Mouse (Mus musculus) CH12.LX (cell line): ENCODE measurements around the gene Chd1l. TPM values are rescaled to one million over a fixed set of nuclear protein-coding genes. Genes with fewer than 3 reads are reported as not detected.

Experiments
- DNase-seq: peaks from one replicate; pipeline ENCODE4 v3.0.0-alpha.2; 2013; ENCODE audit errors: extremely low read depth
- H3K27ac ChIP-seq: 2 replicates; pipeline ENCODE4 v1.5.1; 2012; ENCODE audit warnings: low read depth, mild to moderate bottlenecking, control low read depth, moderate library complexity; ENCODE audit not compliant: insufficient read depth
- H3K27me3 ChIP-seq: replicated peaks from 2 replicates; pipeline ENCODE3; 2012; ENCODE audit warnings: inconsistent platforms
- H3K36me3 ChIP-seq, 2 experiments: replicated peaks in 1 of 2; 2 replicates each; pipeline versions ENCODE3 to v1.6.1; 2012; ENCODE audit warnings: inconsistent platforms in 1 of 2, low read length in 1 of 2, mild to moderate bottlenecking in 1 of 2, mixed read lengths in 1 of 2, moderate library complexity in 1 of 2; ENCODE audit not compliant: control insufficient read depth in 1 of 2, insufficient read depth in 1 of 2
- H3K4me1 ChIP-seq, 2 experiments: 2 replicates each; pipeline ENCODE4 v1.6.1; 2012; ENCODE audit warnings: inconsistent platforms in 1 of 2, moderate library complexity in 1 of 2; ENCODE audit not compliant: insufficient read depth in 2 of 2, control insufficient read depth in 1 of 2
- H3K4me2 ChIP-seq: 2 replicates; pipeline ENCODE4 v1.6.1; 2012; ENCODE audit warnings: low read depth, mild to moderate bottlenecking, control low read depth; ENCODE audit not compliant: poor library complexity, insufficient read depth, severe bottlenecking
- H3K4me3 ChIP-seq, 3 experiments: fragments of 150-350 bp in 1 of 3; sonication (generic) in 1 of 3; replicated peaks in 1 of 3; 2 replicates each; pipeline versions ENCODE3 to v1.5.1; 2011 to 2012; ENCODE audit warnings: low read depth in 2 of 3, low read length in 2 of 3, mild to moderate bottlenecking in 2 of 3, moderate library complexity in 2 of 3, control low read depth in 1 of 3, improper control_type of control experiment in 1 of 3, inconsistent platforms in 1 of 3, mixed read lengths in 1 of 3; ENCODE audit not compliant: poor library complexity in 1 of 3
- H3K79me2 ChIP-seq: replicated peaks from 2 replicates; pipeline ENCODE4 v1.6.1; 2012; ENCODE audit warnings: mild to moderate bottlenecking, moderate library complexity; ENCODE audit not compliant: control insufficient read depth, poor library complexity, insufficient read depth, severe bottlenecking; ENCODE audit errors: extremely low read depth
- H3K9ac ChIP-seq: 2 replicates; pipeline ENCODE4 v1.6.1; 2012; ENCODE audit warnings: low read depth, mild to moderate bottlenecking, control low read depth, moderate library complexity; ENCODE audit not compliant: insufficient read depth
- H3K9me3 ChIP-seq: replicated peaks from 2 replicates; pipeline ENCODE3; 2012; ENCODE audit warnings: low read length, inconsistent platforms, mixed read lengths
- CHD2 ChIP-seq: IDR thresholded peaks from 2 replicates; pipeline ENCODE4 v1.6.1; 2011; ENCODE audit warnings: low read length, improper control_type of control experiment
- CTCF ChIP-seq, 2 experiments: IDR thresholded peaks in 1 of 2; conservative IDR thresholded peaks in 1 of 2; 2 replicates each; pipeline ENCODE4 v1.5.1; 2011 to 2012; ENCODE audit warnings: low read depth in 2 of 2, low read length in 2 of 2, improper control_type of control experiment in 1 of 2, inconsistent platforms in 1 of 2, mild to moderate bottlenecking in 1 of 2, moderate library complexity in 1 of 2
- ELF1 ChIP-seq: IDR thresholded peaks from 2 replicates; pipeline ENCODE4 v1.6.1; 2014; ENCODE audit warnings: low read depth, mild to moderate bottlenecking, inconsistent platforms, low read length, improper control_type of control experiment
- ETS1 ChIP-seq: conservative IDR thresholded peaks from 2 replicates; pipeline ENCODE4 v1.6.1; 2012; ENCODE audit warnings: low read depth, mild to moderate bottlenecking, inconsistent platforms, low read length, improper control_type of control experiment, moderate library complexity
- GABPA ChIP-seq: IDR thresholded peaks from 2 replicates; pipeline ENCODE4 v1.6.1; 2012; ENCODE audit warnings: low read depth, low read length, improper control_type of control experiment, inconsistent platforms; ENCODE audit not compliant: insufficient replicate concordance
- HCFC1 ChIP-seq: IDR thresholded peaks from 2 replicates; pipeline ENCODE4 v1.6.1; 2012; ENCODE audit warnings: low read depth, mild to moderate bottlenecking, inconsistent platforms, low read length, improper control_type of control experiment
- IRF4 ChIP-seq: IDR thresholded peaks from 2 replicates; pipeline ENCODE4 v1.6.1; 2014; ENCODE audit warnings: low read depth, mild to moderate bottlenecking, inconsistent platforms, low read length, improper control_type of control experiment
- JUN ChIP-seq: IDR thresholded peaks from 2 replicates; pipeline ENCODE4 v1.6.1; 2011; ENCODE audit warnings: low read depth, mild to moderate bottlenecking, low read length, improper control_type of control experiment, moderate library complexity; ENCODE audit not compliant: insufficient read depth
- JUND ChIP-seq: conservative IDR thresholded peaks from 2 replicates; pipeline ENCODE4 v1.6.1; 2011; ENCODE audit warnings: low read depth, low read length, improper control_type of control experiment
- KAT2A ChIP-seq: IDR thresholded peaks from 2 replicates; pipeline ENCODE4 v1.6.1; 2012; ENCODE audit warnings: low read length, improper control_type of control experiment, inconsistent platforms; ENCODE audit not compliant: insufficient replicate concordance
- MAFK ChIP-seq: IDR thresholded peaks from 2 replicates; pipeline ENCODE4 v1.6.1; 2011; ENCODE audit warnings: low read length, improper control_type of control experiment; ENCODE audit not compliant: insufficient replicate concordance
- MAX ChIP-seq: IDR thresholded peaks from 2 replicates; pipeline ENCODE4 v1.6.1; 2011; ENCODE audit warnings: low read length, improper control_type of control experiment
- MEF2A ChIP-seq: IDR thresholded peaks from 2 replicates; pipeline ENCODE4 v1.6.1; 2014; ENCODE audit warnings: low read depth, mild to moderate bottlenecking, inconsistent platforms, low read length, improper control_type of control experiment, borderline replicate concordance
- MYC ChIP-seq: IDR thresholded peaks from 2 replicates; pipeline ENCODE4 v1.6.1; 2011; ENCODE audit warnings: low read depth, mild to moderate bottlenecking, improper control_type of control experiment, low read length
- NRF1 ChIP-seq: IDR thresholded peaks from 2 replicates; pipeline ENCODE4 v1.6.1; 2014; ENCODE audit warnings: low read depth, mild to moderate bottlenecking, inconsistent platforms, low read length, improper control_type of control experiment, moderate library complexity
- RAD21 ChIP-seq: IDR thresholded peaks from 2 replicates; pipeline ENCODE4 v1.6.1; 2011; ENCODE audit warnings: low read depth, mild to moderate bottlenecking, low read length, improper control_type of control experiment, moderate library complexity
- SIN3A ChIP-seq: IDR thresholded peaks from 2 replicates; pipeline ENCODE4 v1.6.1; 2012; ENCODE audit warnings: low read length, improper control_type of control experiment, inconsistent platforms
- UBTF ChIP-seq: IDR thresholded peaks from 2 replicates; pipeline ENCODE4 v1.6.1; 2012; ENCODE audit warnings: low read depth, mild to moderate bottlenecking, inconsistent platforms, low read length, improper control_type of control experiment, moderate library complexity
- ZC3H11A ChIP-seq: IDR thresholded peaks from 2 replicates; pipeline ENCODE4 v1.6.1; 2012; ENCODE audit warnings: low read depth, mild to moderate bottlenecking, inconsistent platforms, low read length, improper control_type of control experiment
- ZKSCAN1 ChIP-seq: IDR thresholded peaks from 2 replicates; pipeline ENCODE4 v1.6.1; 2012; ENCODE audit warnings: low read depth, inconsistent platforms, low read length, improper control_type of control experiment, borderline replicate concordance
- ZMIZ1 ChIP-seq: IDR thresholded peaks from 2 replicates; pipeline ENCODE4 v1.6.1; 2012; ENCODE audit warnings: low read depth, mild to moderate bottlenecking, inconsistent platforms, low read length, improper control_type of control experiment
- ZNF384 ChIP-seq: IDR thresholded peaks from 2 replicates; pipeline ENCODE4 v1.6.1; 2012; ENCODE audit warnings: low read depth, low read length, improper control_type of control experiment, inconsistent platforms
- dilution Hi-C: fragments of 300-500 bp; cut with MboI; formaldehyde crosslinking; loops from 2 replicates; pipeline ENCODE4 v1.14.3; 2020; ENCODE audit warnings: low sequenced_read_pairs; ENCODE audit not compliant: extremely low pct_unique_long_range_greater_than_20kb, extremely low pct_ligation_motif_present
- in situ Hi-C: fragments of 300-500 bp; cut with MboI; formaldehyde crosslinking; loops from 3 replicates; pipeline ENCODE4 v1.14.3; 2019; ENCODE audit warnings: low sequenced_read_pairs, low pct_ligation_motif_present, low pct_unique_long_range_greater_than_20kb, mixed read lengths
- polyA plus RNA-seq: library from polyadenylated mRNA; unstranded; fragments of >175 nt; gene quantifications from 2 replicates; pipeline ENCODE4 v1.2.1, GENCODE M21; 2012; ENCODE audit warnings: low read depth; ENCODE audit not compliant: insufficient read length
- total RNA-seq, 2 experiments: library from RNA; depleted of rRNA; stranded (reverse); fragments of 300-350 nt in 1 of 2; fragments of >200 nt in 1 of 2; gene quantifications; 2 replicates each; pipeline ENCODE4 v1.2.3; 2012 to 2014

Chd1l gene
- total and polyA plus RNA-seq, 3 experiments: 24.7 to 29.0 (median 25.2) TPM

- Histone ChIP-seq H3K4me2 (no peak overlapping the region), H3K36me3 (no peaks in the 10 kb centered on the region), H3K27ac (no peak overlapping the region), H3K27me3 (peaks cover 6% of the 10 kb centered on the region), H3K4me1 (no peaks in the 10 kb centered on the region), H3K9me3 (peaks cover 7% of the 10 kb centered on the region), H3K4me3 (no peak overlapping the region), H3K9ac (no peak overlapping the region), H3K79me2 (no peaks in the 10 kb centered on the region)
- dilution Hi-C loops (no loop called here), in situ Hi-C loops (no loop called here)
- no peak for DNase-seq
- TF ChIP-seq SIN3A: no peak
- no peak for TF ChIP-seq JUN
- no peak for TF ChIP-seq MYC
- TF ChIP-seq GABPA: no peak
- no peak for TF ChIP-seq MEF2A
- TF ChIP-seq ZMIZ1: no peak
- TF ChIP-seq ETS1: no peak
- TF ChIP-seq MAX: no peak
Measured at GRCm38 (mm10) chr3:97651604-97652003, 41.6 kb upstream of the Chd1l start.

DNA sequence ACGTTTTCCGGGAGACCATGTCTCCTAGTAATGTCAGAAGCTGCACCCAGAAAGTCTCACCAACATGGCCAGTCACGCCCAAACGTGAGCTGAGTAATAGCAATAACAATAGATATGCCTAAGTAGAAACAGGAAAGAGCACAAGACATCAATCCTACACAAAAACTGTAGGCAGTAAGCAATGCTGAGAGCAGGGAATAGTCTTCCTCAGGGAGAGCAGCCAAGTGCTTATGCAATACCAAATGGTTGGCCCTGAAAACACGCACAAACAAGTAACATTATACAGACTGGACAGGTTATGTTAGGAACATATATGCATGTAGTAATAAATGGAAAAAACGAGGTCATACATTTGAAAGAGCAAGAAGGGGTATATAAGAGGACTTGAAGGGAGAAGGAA is 39.5 kb upstream of the Chd1l start:
- Histone ChIP-seq H3K79me2 (no peaks in the 10 kb centered on the region), H3K4me2 (no peak overlapping the region), H3K27ac (no peak overlapping the region), H3K27me3 (peaks cover 4% of the 10 kb centered on the region), H3K4me3 (no peak overlapping the region), H3K9me3 (peaks cover 2% of the 10 kb centered on the region), H3K4me1 (no peaks in the 10 kb centered on the region), H3K9ac (no peak overlapping the region), H3K36me3 (no peaks in the 10 kb centered on the region)
- in situ Hi-C loops: no loop called here
- DNase-seq: no peak
- dilution Hi-C loops: no loop called here
- TF ChIP-seq NRF1 (no peak), MYC (no peak), UBTF (no peak), JUND (no peak), RAD21 (no peak), KAT2A (no peak), HCFC1 (no peak), ZC3H11A (no peak), MAFK (no peak), CTCF (conservative IDR thresholded peaks at IDR 0.05 in 1 of 2, IDR thresholded peaks at IDR 0.05 in 1 of 2; ENCODE audit: low read depth in 2 of 2, low read length in 2 of 2) (no peak), MAX (no peak), ZKSCAN1 (no peak), ZNF384 (no peak), CHD2 (no peak), ELF1 (no peak), IRF4 (no peak)
